Mouse (Mus musculus): Measurements from ENCODE around the gene Gstt4. TPM values are rescaled to one million over a fixed set of nuclear protein-coding genes. Genes with fewer than 3 reads are reported as not detected.
A peak's percentile ranks its signal among the peaks of the same experiment; 100 is the strongest.

The Gstt4 gene
- polyA plus RNA-seq, 1 experiment from 2014 or later, result not detected

DNA sequence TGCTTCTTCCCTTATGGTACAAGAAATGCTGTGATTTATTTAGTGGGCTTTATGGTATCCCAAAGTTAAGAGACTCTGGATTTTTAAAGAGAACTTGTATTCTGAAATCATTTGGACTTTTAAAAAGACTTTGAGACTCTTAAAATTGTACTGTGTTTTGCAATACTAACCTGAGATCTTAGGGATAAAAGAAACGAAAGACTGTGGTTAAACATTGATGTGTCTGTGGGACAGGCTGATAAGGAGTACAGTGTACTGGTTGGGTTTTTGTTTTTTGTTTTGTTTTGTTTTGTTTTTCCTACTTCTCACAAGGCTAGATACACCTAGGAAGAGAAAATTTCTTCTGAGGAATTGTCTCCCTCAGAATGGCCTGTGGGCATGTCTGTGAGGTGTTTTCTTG, 36.9 kb downstream of the Gstt4 start:
- H3K27me3 ChIP-seq (ENCODE audit: control insufficient read depth, insufficient read depth, low read depth, low read length), result peaks cover 14% of the 10 kb centered on the region

DNA sequence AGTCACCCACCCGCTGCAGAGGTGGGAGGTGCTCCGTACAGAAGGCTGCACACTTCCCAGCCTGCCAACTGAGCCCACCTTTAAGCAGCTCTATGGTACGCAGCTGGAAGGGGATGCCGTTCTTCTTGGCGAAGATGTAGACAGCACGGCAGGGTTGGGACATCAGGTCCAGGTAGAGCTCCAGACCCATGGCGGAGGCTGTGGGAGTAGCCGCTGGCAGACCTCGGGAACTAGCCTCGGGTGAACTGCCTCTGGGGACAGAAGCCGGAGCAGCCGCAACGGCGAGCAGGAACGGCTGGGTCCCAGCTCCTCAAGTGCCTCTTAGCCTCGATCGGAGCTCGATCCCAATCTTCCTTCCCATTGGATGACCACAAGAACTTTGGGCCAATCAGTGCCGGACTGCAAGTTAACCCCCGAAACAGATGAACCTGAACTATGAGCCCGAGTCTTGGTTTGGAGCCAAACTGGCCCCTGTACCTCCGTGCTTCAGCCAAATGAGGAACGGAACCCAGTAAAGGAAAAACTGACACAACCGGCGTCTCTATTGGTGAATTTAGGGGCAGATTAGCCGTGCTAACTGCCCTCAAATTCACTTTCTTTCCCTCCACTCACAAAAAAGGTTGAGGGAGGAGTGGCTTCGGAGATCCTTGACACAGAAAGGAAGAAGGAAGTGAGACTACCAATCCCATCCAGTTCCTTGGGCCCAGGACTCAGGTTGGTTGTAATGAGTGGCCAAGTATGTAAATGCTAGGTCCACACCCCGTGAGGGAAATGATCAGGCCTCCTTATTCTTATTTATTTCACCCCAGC, 41.4 kb downstream of the Gstt4 start, which contains the start of the genes Gm20441 and Gstt3:
Gene Gm20441 (minus strand): TSS at position 186 of the 810 bp plus-strand sequence.
Gene Gstt3 (minus strand): TSS at position 646 of the 810 bp plus-strand sequence.
- Histone ChIP-seq H3K4me1 (ENCODE audit: control insufficient read depth, insufficient read depth, low read length) (peaks cover 5% of the 10 kb centered on the region; the same call in 1 of the 2 replicates), H3K9me3 (replicated peaks; ENCODE audit: control insufficient read depth, low read length, poor library complexity, severe bottlenecking) (0 out of 2 replicates have a peak, but pooled peaks cover 2% of the 10 kb centered on the region), H3K27me3 (ENCODE audit: control insufficient read depth, insufficient read depth, low read depth, low read length) (peaks cover 36% of the 10 kb centered on the region), H3K27ac (ENCODE audit: low read length) (no peak within 1 kb of the TSS), H3K9ac (ENCODE audit: low read depth, low read length) (no peak within 1 kb of the TSS), H3K36me3 (ENCODE audit: control insufficient read depth, insufficient read depth, low read length) (no peaks in the 10 kb centered on the region), H3K4me2 (ENCODE audit: low read length) (peak within 1 kb of the TSS; percentile 56), H3K4me3 (ENCODE audit: low read depth, low read length) (peak within 1 kb of the TSS; percentile 26)
- 2% methylated on average over 28 of the region's 28 CpGs for WGBS
- no peak for ATAC-seq

More for the DNA sequence above, 36.9 kb downstream of the Gstt4 start:
- H3K4me1 ChIP-seq (ENCODE audit: control insufficient read depth, insufficient read depth, low read length), result peaks cover 3% of the 10 kb centered on the region; the same call in 1 of the 2 replicates
- no peak for ATAC-seq
- no peak overlapping the region for H3K9ac ChIP-seq (ENCODE audit: low read depth, low read length)
- H3K36me3 ChIP-seq (ENCODE audit: control insufficient read depth, insufficient read depth, low read length), result no peaks in the 10 kb centered on the region
- no peak overlapping the region for H3K4me3 ChIP-seq (ENCODE audit: low read depth, low read length)
- no peak overlapping the region for H3K27ac ChIP-seq (ENCODE audit: low read length)
- H3K4me2 ChIP-seq (ENCODE audit: low read length), result no peak overlapping the region
- WGBS, result 72% methylated on average over 1 of the region's 1 CpGs
- H3K9me3 ChIP-seq (replicated peaks; ENCODE audit: control insufficient read depth, low read length, poor library complexity, severe bottlenecking), result no peaks in the 10 kb centered on the region

DNA sequence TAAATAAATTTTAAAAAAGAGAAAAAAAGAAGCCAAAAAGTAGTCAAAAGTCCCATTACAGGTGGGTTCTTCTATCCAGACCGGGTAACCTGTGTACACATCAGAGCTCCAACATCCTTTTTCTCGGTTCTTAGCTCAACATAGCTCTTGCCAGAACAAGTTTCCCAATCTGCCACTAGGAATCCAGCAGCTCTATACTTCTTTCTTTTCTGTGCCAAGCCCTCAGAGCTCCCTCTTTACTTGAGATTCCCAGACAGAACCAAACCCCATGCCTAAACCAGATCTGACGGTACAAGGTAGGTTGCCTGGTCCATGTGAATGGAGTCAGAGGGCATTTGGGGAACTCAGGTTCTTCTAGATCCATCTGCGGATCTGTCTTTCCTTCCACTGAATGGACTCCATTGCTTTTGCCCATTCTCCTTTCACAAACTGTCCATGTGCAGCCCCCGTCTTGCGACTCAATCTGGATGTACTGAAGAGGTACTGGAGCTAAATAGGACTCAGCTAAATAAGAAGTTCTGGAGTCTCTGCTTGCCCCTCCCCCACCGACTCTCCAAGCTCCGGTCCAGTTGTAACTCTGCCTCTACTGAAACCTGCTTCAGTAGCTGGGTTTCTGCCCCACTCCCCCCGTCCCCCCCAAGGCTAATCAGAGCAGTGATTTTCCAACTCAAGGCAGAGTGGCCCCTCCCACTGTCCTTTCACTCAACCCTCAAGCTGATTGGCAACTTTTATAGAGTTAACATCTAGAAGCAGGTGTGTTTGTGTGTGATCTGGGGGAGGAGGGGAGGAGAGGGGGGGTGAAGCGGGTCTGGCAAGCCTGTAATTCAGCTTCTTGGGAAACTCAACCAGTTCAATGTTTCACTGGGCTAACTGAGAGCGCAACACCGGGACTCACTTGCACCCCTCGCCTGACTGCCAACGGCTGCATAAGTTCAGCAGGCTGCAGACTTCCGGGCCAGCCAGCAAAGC, 42.9 kb downstream of the Gstt4 start:
- H3K36me3 ChIP-seq (ENCODE audit: control insufficient read depth, insufficient read depth, low read length), result no peaks in the 10 kb centered on the region
- H3K9me3 ChIP-seq (replicated peaks; ENCODE audit: control insufficient read depth, low read length, poor library complexity, severe bottlenecking), result 0 out of 2 replicates have a peak, but pooled peaks cover 2% of the 10 kb centered on the region
- no peak overlapping the region for H3K27ac ChIP-seq (ENCODE audit: low read length)
- WGBS, result 37% methylated on average over 15 of the region's 15 CpGs
- H3K4me1 ChIP-seq (ENCODE audit: control insufficient read depth, insufficient read depth, low read length), result peaks cover 5% of the 10 kb centered on the region; the same call in 1 of the 2 replicates
- H3K4me3 ChIP-seq (ENCODE audit: low read depth, low read length), result no peak overlapping the region
- no peak overlapping the region for H3K9ac ChIP-seq (ENCODE audit: low read depth, low read length)
- no peak overlapping the region for H3K4me2 ChIP-seq (ENCODE audit: low read length)
- no peak for ATAC-seq
- peaks cover 38% of the 10 kb centered on the region for H3K27me3 ChIP-seq (ENCODE audit: control insufficient read depth, insufficient read depth, low read depth, low read length)

DNA sequence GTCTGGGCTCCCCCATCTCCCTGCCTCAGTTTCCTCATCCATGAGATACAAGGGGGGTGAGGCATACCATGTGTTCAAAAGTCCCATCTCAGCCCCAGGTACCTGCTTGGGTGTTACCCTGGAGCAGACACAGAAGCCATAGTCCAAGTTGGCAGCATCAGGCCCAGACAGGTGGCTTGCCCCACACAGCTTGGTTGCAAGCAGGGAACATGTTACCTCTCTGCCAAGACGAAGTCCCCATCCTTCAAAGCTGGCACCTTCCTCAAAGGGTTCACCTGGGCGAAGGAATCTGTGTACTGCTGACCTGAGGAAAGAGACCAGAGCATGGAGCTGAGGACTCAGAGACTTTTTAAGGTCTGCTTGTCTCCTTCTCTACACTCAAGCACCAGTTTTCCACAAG, 44.5 kb downstream of the Gstt4 start:
- Histone ChIP-seq H3K4me3 (ENCODE audit: low read depth, low read length) (no peak overlapping the region), H3K9me3 (replicated peaks; ENCODE audit: control insufficient read depth, low read length, poor library complexity, severe bottlenecking) (0 out of 2 replicates have a peak, but pooled peaks cover 2% of the 10 kb centered on the region), H3K36me3 (ENCODE audit: control insufficient read depth, insufficient read depth, low read length) (no peaks in the 10 kb centered on the region), H3K4me2 (ENCODE audit: low read length) (no peak overlapping the region), H3K4me1 (ENCODE audit: control insufficient read depth, insufficient read depth, low read length) (peaks cover 5% of the 10 kb centered on the region; the same call in 1 of the 2 replicates), H3K9ac (ENCODE audit: low read depth, low read length) (no peak overlapping the region), H3K27ac (ENCODE audit: low read length) (no peak overlapping the region), H3K27me3 (ENCODE audit: control insufficient read depth, insufficient read depth, low read depth, low read length) (peaks cover 38% of the 10 kb centered on the region)
- ATAC-seq, result no peak
- WGBS, result 77% methylated on average over 2 of the region's 2 CpGs

DNA sequence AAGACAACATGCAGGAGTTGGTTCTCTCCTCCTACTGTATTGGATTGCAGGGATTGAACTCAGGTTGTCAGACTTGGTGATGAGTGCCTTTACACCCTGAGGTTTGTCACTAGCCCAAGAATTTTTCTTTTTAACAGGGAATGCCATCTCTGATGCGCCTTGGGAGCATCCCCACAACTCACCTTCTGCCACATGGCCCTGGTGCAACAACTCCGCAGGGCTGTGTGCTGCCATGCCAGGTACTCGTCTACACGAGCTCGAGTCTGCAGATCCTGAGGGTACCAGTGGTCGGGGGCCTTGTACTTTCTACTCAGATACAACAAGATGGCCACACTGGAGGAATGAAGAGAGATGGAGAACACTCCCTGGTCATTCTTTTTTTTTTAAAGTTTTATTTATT, 45.8 kb downstream of the Gstt4 start:
- H3K27me3 ChIP-seq (ENCODE audit: control insufficient read depth, insufficient read depth, low read depth, low read length), result peaks cover 32% of the 10 kb centered on the region
- no peak for ATAC-seq

DNA sequence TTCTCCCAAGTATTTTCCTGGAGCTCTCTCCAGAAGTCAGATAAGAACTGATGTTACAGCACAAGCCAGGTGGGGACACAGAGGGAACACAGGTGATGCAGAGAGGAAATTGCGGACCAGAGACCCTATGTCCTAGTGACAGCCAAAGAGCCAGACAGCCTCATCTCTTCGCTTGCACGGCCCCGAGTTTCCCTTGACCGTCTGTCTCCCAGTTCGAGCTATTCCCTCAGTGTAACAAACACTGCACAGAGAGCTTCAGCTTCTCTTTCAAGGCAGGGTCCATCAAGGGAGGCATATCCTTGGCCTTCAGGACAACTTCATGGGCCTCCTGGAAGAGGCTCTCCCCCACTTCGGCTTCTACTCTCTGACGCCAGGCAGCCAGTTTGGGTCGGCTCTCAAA, 47.8 kb downstream of the Gstt4 start:
- Histone ChIP-seq H3K9me3 (replicated peaks; ENCODE audit: control insufficient read depth, low read length, poor library complexity, severe bottlenecking) (0 out of 2 replicates have a peak, but pooled peaks cover 2% of the 10 kb centered on the region), H3K9ac (ENCODE audit: low read depth, low read length) (no peak overlapping the region), H3K27ac (ENCODE audit: low read length) (no peak overlapping the region), H3K27me3 (ENCODE audit: control insufficient read depth, insufficient read depth, low read depth, low read length) (peaks cover 17% of the 10 kb centered on the region), H3K36me3 (ENCODE audit: control insufficient read depth, insufficient read depth, low read length) (no peaks in the 10 kb centered on the region), H3K4me1 (ENCODE audit: control insufficient read depth, insufficient read depth, low read length) (peaks cover 5% of the 10 kb centered on the region), H3K4me3 (ENCODE audit: low read depth, low read length) (no peak overlapping the region), H3K4me2 (ENCODE audit: low read length) (no peak overlapping the region)
- ATAC-seq, result no peak
- WGBS, result 95% methylated on average over 9 of the region's 9 CpGs

More for the DNA sequence above, 45.8 kb downstream of the Gstt4 start:
- Histone ChIP-seq H3K9ac (ENCODE audit: low read depth, low read length) (no peak overlapping the region), H3K9me3 (replicated peaks; ENCODE audit: control insufficient read depth, low read length, poor library complexity, severe bottlenecking) (0 out of 2 replicates have a peak, but pooled peaks cover 2% of the 10 kb centered on the region), H3K4me1 (ENCODE audit: control insufficient read depth, insufficient read depth, low read length) (peaks cover 10% of the 10 kb centered on the region), H3K4me3 (ENCODE audit: low read depth, low read length) (no peak overlapping the region), H3K27ac (ENCODE audit: low read length) (no peak overlapping the region), H3K4me2 (ENCODE audit: low read length) (no peak overlapping the region), H3K36me3 (ENCODE audit: control insufficient read depth, insufficient read depth, low read length) (no peaks in the 10 kb centered on the region)
- WGBS, result 88% methylated on average over 6 of the region's 6 CpGs

DNA sequence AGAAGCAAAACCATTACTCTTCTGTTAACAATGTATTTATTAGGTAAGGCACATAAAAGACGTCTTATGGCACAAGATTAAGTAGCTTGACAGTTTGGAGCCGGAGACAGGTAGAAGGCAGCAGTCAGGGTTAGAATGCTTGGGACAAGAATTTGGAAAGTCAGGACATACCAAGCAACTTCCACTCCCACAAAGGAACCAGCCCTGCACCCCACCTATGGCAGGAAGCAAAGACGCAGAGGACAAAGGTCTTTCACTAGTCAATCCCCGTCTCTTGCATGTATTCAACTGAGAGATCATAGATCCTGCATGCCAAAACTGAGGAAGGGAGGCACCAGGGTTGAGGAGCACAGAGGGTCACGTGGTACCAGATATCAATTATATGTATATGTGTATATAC, 48.2 kb downstream of the Gstt4 start:
- WGBS, result 93% methylated on average over 5 of the region's 5 CpGs

DNA sequence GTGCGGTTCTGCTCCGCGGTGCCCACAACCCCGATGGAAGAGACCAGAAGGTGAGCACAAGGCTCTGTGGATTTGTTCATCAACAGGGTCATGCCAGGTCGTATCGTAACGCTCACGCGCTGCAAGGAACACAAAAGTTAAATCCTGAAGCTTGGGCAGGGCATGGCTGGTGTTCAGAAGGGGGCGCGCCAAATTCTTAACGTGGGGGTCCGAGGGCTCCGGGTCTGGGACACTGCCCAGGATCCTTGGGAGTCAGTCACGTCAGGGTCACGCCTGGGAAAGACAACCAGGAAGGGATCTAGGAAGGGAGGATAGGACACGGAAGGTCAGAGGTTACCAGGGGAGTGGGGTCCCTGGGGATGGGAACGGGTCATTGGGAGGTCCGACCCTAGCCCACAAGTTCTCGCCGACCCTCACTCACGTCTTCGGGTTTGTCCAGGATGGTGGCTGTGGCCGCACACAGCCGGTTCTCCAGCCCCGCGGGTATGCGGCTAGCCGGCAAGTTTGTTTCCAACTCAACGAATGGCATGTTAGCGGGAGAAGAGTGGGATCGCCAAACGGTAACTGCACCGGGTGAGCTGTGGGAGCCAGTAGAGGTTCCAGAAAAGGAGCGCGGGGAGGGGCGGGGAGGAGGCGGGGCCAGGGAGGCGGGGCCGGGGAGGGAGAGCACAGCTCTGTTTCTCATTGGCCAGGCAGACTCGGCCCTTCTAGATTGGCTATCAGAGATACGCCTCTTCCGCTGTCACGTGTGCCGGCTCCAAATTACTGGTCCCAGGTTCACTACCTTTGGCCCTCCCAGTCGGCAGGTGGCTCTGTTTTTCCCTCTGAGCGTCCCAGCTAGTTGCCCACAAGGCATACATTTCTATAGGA, 49.3 kb downstream of the Gstt4 start, which contains the start of gene Ddt:
Gene Ddt (minus strand): TSS at position 620 of the 870 bp plus-strand sequence.
- under 1% methylated on average over 46 of the region's 47 CpGs for WGBS
- Histone ChIP-seq H3K4me2 (ENCODE audit: low read length) (peak within 1 kb of the TSS; percentile 85), H3K9ac (ENCODE audit: low read depth, low read length) (peak within 1 kb of the TSS; percentile 65), H3K4me3 (ENCODE audit: low read depth, low read length) (peak within 1 kb of the TSS; percentile 57), H3K27me3 (ENCODE audit: control insufficient read depth, insufficient read depth, low read depth, low read length) (peaks cover 11% of the 10 kb centered on the region; the same call in 1 of the 2 replicates), H3K9me3 (replicated peaks; ENCODE audit: control insufficient read depth, low read length, poor library complexity, severe bottlenecking) (no peaks in the 10 kb centered on the region), H3K4me1 (ENCODE audit: control insufficient read depth, insufficient read depth, low read length) (peaks cover 5% of the 10 kb centered on the region), H3K36me3 (ENCODE audit: control insufficient read depth, insufficient read depth, low read length) (no peaks in the 10 kb centered on the region), H3K27ac (ENCODE audit: low read length) (no peak within 1 kb of the TSS)
- peak; percentile 97 for ATAC-seq

More for the DNA sequence above, 48.2 kb downstream of the Gstt4 start:
- Histone ChIP-seq H3K4me3 (ENCODE audit: low read depth, low read length) (no peak overlapping the region), H3K4me2 (ENCODE audit: low read length) (no peak overlapping the region), H3K9ac (ENCODE audit: low read depth, low read length) (no peak overlapping the region), H3K27me3 (ENCODE audit: control insufficient read depth, insufficient read depth, low read depth, low read length) (peaks cover 12% of the 10 kb centered on the region), H3K27ac (ENCODE audit: low read length) (no peak overlapping the region), H3K4me1 (ENCODE audit: control insufficient read depth, insufficient read depth, low read length) (peaks cover 5% of the 10 kb centered on the region), H3K36me3 (ENCODE audit: control insufficient read depth, insufficient read depth, low read length) (no peaks in the 10 kb centered on the region), H3K9me3 (replicated peaks; ENCODE audit: control insufficient read depth, low read length, poor library complexity, severe bottlenecking) (0 out of 2 replicates have a peak, but pooled peaks cover 2% of the 10 kb centered on the region)
- no peak for ATAC-seq
